Mouse (Mus musculus) midbrain, embryonic 16.5 days (tissue): ENCODE data around the gene Atxn7l1. TPM values are rescaled to one million over a fixed set of nuclear protein-coding genes. Genes with fewer than 3 reads are reported as not detected.

ENCODE experiments used
- ATAC-seq: fragments of 200-750 bp; cut with Nextera tagmentation; 2 replicates; pipeline ENCODE4 v1.8.0; 2017; ENCODE audit warnings: moderate TSS enrichment
- H3K27ac ChIP-seq: fragments of 300-500 bp; sonication (generic); 2 replicates; pipeline ENCODE4 v1.5.1; 2014; ENCODE audit warnings: mild to moderate bottlenecking, low read length, mixed read lengths
- H3K27me3 ChIP-seq: fragments of 300-500 bp; sonication (generic); 2 replicates; pipeline ENCODE4 v1.6.1; 2014; ENCODE audit warnings: low read depth, low read length, mixed read lengths; ENCODE audit not compliant: control insufficient read depth, insufficient read depth
- H3K36me3 ChIP-seq: fragments of 300-500 bp; sonication (generic); 2 replicates; pipeline ENCODE4 v1.6.1; 2014; ENCODE audit warnings: mild to moderate bottlenecking, low read length, moderate library complexity, mixed read lengths; ENCODE audit not compliant: control insufficient read depth, insufficient read depth
- H3K4me1 ChIP-seq: fragments of 300-500 bp; sonication (generic); 2 replicates; pipeline ENCODE4 v1.6.1; 2014; ENCODE audit warnings: mild to moderate bottlenecking, low read length, mixed read lengths; ENCODE audit not compliant: control insufficient read depth, insufficient read depth
- H3K4me2 ChIP-seq: fragments of 300-500 bp; sonication (generic); 2 replicates; pipeline ENCODE4 v1.6.1; 2014; ENCODE audit warnings: mild to moderate bottlenecking, low read length, mixed read lengths
- H3K4me3 ChIP-seq: fragments of 300-500 bp; sonication (generic); 2 replicates; pipeline ENCODE4 v1.5.1; 2014; ENCODE audit warnings: low read depth, mild to moderate bottlenecking, low read length, moderate library complexity, mixed read lengths
- H3K9ac ChIP-seq: fragments of 300-500 bp; sonication (generic); 2 replicates; pipeline ENCODE4 v1.6.1; 2014; ENCODE audit warnings: low read depth, low read length, mixed read lengths
- H3K9me3 ChIP-seq: fragments of 300-500 bp; sonication (generic); replicated peaks from 2 replicates; pipeline ENCODE4 v1.6.1; 2014; ENCODE audit warnings: mild to moderate bottlenecking, low read length, mixed read lengths; ENCODE audit not compliant: control insufficient read depth, poor library complexity, severe bottlenecking
- WGBS: fragments of 180-500 bp; shearing (Covaris S2); extraction: QIAGEN DNeasy Blood & Tissue Kit; methylation state at CpG from one replicate; pipeline ENCODE4 v1.1.7; 2014; 5-methylcytosine and 5-hydroxymethylcytosine counted together
- polyA plus RNA-seq: library from polyadenylated mRNA; unstranded; fragments of >200 nt; fragmentation: Nextera tagmentation; extraction: Ambion mirVana; gene quantifications from 2 replicates; pipeline ENCODE4 v1.2.1, GENCODE M21; 2015

Gene Atxn7l1
- polyA plus RNA-seq, 1 experiment from 2014 or later = 25.0 TPM

DNA sequence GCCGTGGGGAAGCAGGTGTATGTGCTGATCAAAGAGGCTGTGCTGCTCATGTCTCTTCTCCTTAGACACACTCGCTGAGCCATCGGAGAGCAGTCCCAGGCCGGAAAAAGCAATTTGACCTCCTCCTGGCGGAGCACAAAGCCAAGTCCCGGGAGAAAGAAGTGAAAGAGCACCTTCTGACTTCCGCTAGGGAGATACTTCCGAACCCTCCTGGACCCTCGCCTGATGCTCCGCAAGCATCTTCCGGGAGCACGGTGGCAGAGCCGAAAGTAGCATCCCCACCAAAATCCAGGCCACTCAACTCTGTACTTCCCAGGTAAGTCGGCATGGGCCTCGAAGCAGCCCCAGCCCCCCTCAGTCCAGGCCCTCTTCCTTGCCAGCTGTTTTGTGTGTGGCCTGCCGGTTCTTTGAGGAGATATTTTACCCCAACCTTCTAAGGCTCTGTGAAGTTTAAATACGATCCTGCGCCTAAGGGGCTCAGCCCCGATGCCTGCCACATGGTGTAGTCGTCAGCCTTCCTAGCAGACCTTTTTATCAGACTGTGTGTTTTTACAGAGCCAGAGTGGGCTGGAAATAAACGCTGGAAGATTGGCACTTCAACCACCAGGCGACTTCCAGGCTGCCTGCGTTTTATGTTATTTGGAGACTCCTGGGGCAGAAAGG is 198.4 kb downstream of the Atxn7l1 start:
- no peaks in the 10 kb centered on the region for H3K36me3 ChIP-seq
- H3K9ac ChIP-seq = peak overlapping the region; percentile 47
- no peaks in the 10 kb centered on the region for H3K27me3 ChIP-seq
- ATAC-seq = peak; percentile 30; the same call in 1 of the 2 replicates
- no peak overlapping the region for H3K4me3 ChIP-seq
- H3K9me3 ChIP-seq = 0 out of 2 replicates have a peak, but pooled peaks cover 3% of the 10 kb centered on the region
- H3K4me1 ChIP-seq = peaks cover 34% of the 10 kb centered on the region
- H3K27ac ChIP-seq = no peak overlapping the region
- WGBS = 28% methylated on average over 23 of the region's 23 CpGs
- H3K4me2 ChIP-seq = peak overlapping the region; percentile 52

- H3K27ac ChIP-seq = no peak overlapping the region
- H3K4me1 ChIP-seq = no peaks in the 10 kb centered on the region
- 82% methylated on average over 4 of the region's 4 CpGs for WGBS
- no peak overlapping the region for H3K9ac ChIP-seq
- H3K36me3 ChIP-seq = 0 out of 2 replicates have a peak, but pooled peaks cover 2% of the 10 kb centered on the region
- H3K27me3 ChIP-seq = no peaks in the 10 kb centered on the region
- no peak overlapping the region for H3K4me2 ChIP-seq
- H3K4me3 ChIP-seq = no peak overlapping the region
- 0 out of 2 replicates have a peak, but pooled peaks cover 3% of the 10 kb centered on the region for H3K9me3 ChIP-seq
- ATAC-seq = no peak
Measured at GRCm38 (mm10) chr12:33352671-33353070, 205.2 kb downstream of the Atxn7l1 start.

- no peak for ATAC-seq
- no peak overlapping the region for H3K4me2 ChIP-seq
- H3K4me3 ChIP-seq = no peak overlapping the region
- no peak overlapping the region for H3K27ac ChIP-seq
- WGBS = 93% methylated on average over 10 of the region's 10 CpGs
- H3K9ac ChIP-seq = no peak overlapping the region
- no peaks in the 10 kb centered on the region for H3K9me3 ChIP-seq
- H3K27me3 ChIP-seq = no peaks in the 10 kb centered on the region
- no peaks in the 10 kb centered on the region; the same call in 1 of the 2 replicates for H3K4me1 ChIP-seq
- H3K36me3 ChIP-seq = peaks cover 3% of the 10 kb centered on the region; the same call in 1 of the 2 replicates
Measured at GRCm38 (mm10) chr12:33358345-33358744, 210.9 kb downstream of the Atxn7l1 start.

- Histone ChIP-seq H3K4me2 (no peak overlapping the region), H3K9ac (no peak overlapping the region), H3K9me3 (no peaks in the 10 kb centered on the region), H3K27me3 (no peaks in the 10 kb centered on the region), H3K4me1 (no peaks in the 10 kb centered on the region; the same call in 1 of the 2 replicates), H3K27ac (no peak overlapping the region), H3K36me3 (peaks cover 3% of the 10 kb centered on the region; the same call in 1 of the 2 replicates), H3K4me3 (no peak overlapping the region)
- WGBS = 92% methylated on average over 7 of the region's 7 CpGs
- no peak for ATAC-seq
Measured at GRCm38 (mm10) chr12:33359209-33359608, 211.7 kb downstream of the Atxn7l1 start.

GRCm38 (mm10) chr12:33359878-33360482 is 212.5 kb downstream of the Atxn7l1 start:
- Histone ChIP-seq H3K4me3 (no peak overlapping the region), H3K9me3 (no peaks in the 10 kb centered on the region), H3K36me3 (peaks cover 3% of the 10 kb centered on the region; the same call in 1 of the 2 replicates), H3K4me2 (no peak overlapping the region), H3K27ac (no peak overlapping the region), H3K27me3 (no peaks in the 10 kb centered on the region), H3K9ac (no peak overlapping the region), H3K4me1 (no peaks in the 10 kb centered on the region; the same call in 1 of the 2 replicates)
- WGBS = 84% methylated on average over 5 of the region's 5 CpGs
- ATAC-seq = no peak

DNA sequence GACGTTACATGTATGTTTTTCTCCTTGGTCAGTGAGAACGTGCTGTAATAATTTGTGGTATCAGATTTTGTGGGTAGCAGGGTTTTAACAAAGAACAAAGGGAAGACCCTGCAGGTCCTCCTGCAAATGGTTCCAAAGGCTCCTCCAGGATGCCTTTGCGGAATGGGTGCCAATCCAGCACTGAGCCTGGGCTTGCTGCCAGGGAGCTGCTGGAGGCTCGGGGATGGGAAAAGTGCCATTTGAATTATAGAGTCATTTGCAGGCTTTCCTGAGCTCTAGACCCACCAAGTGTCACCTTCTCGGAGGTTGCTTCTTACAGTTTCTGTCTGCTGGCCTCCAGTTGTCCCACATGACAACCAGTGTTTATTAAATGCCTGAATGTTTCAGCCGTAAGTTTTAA is 213.2 kb downstream of the Atxn7l1 start:
- H3K27ac ChIP-seq = no peak overlapping the region
- no peak overlapping the region for H3K9ac ChIP-seq
- H3K36me3 ChIP-seq = peaks cover 3% of the 10 kb centered on the region; the same call in 1 of the 2 replicates
- no peak overlapping the region for H3K4me3 ChIP-seq
- no peaks in the 10 kb centered on the region; the same call in 1 of the 2 replicates for H3K4me1 ChIP-seq
- no peaks in the 10 kb centered on the region for H3K9me3 ChIP-seq
- peak; percentile 57; the same call in 1 of the 2 replicates for ATAC-seq
- no peak overlapping the region for H3K4me2 ChIP-seq
- H3K27me3 ChIP-seq = no peaks in the 10 kb centered on the region
- WGBS = 53% methylated on average over 6 of the region's 6 CpGs

GRCm38 (mm10) chr12:33364511-33364910 is 217.0 kb downstream of the Atxn7l1 start:
- H3K4me1 ChIP-seq = no peaks in the 10 kb centered on the region; the same call in 1 of the 2 replicates
- no peaks in the 10 kb centered on the region for H3K9me3 ChIP-seq
- H3K27ac ChIP-seq = no peak overlapping the region
- H3K27me3 ChIP-seq = no peaks in the 10 kb centered on the region
- no peak for ATAC-seq
- H3K36me3 ChIP-seq = peaks cover 8% of the 10 kb centered on the region
- no peak overlapping the region for H3K9ac ChIP-seq
- 92% methylated on average over 8 of the region's 8 CpGs for WGBS
- no peak overlapping the region for H3K4me3 ChIP-seq
- H3K4me2 ChIP-seq = no peak overlapping the region

DNA sequence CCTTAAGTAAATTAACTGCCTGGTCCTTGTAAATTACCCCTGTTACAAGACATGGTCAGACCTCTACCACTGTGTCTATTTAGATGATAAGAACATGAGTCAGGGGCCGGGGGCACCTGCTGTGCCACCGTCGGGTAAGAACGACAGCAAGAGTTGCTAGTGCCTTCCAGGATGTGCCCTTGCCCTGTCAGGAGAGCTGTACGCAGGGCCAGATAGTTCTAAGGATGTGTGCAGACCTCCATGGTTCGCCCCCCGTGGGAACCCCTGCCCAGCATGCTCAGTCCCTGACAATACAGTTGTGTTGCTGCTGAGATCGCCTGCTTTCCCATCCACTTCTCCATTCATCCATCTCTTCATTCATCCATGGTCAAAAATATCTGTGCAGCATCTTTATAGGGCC is 217.6 kb downstream of the Atxn7l1 start:
- no peaks in the 10 kb centered on the region; the same call in 1 of the 2 replicates for H3K4me1 ChIP-seq
- no peak overlapping the region for H3K4me3 ChIP-seq
- H3K9me3 ChIP-seq = no peaks in the 10 kb centered on the region
- no peak overlapping the region for H3K4me2 ChIP-seq
- no peak for ATAC-seq
- peaks cover 8% of the 10 kb centered on the region for H3K36me3 ChIP-seq
- no peaks in the 10 kb centered on the region for H3K27me3 ChIP-seq
- no peak overlapping the region for H3K27ac ChIP-seq
- H3K9ac ChIP-seq = no peak overlapping the region
- 79% methylated on average over 8 of the region's 8 CpGs for WGBS

- 90% methylated on average over 3 of the region's 3 CpGs for WGBS
- H3K27me3 ChIP-seq = no peaks in the 10 kb centered on the region
- ATAC-seq = no peak
- H3K27ac ChIP-seq = no peak overlapping the region
- peaks cover 8% of the 10 kb centered on the region for H3K36me3 ChIP-seq
- H3K9me3 ChIP-seq = no peaks in the 10 kb centered on the region
- no peak overlapping the region for H3K4me2 ChIP-seq
- H3K4me3 ChIP-seq = no peak overlapping the region
- no peak overlapping the region for H3K9ac ChIP-seq
- no peaks in the 10 kb centered on the region for H3K4me1 ChIP-seq
Measured at GRCm38 (mm10) chr12:33369555-33369954, 222.1 kb downstream of the Atxn7l1 start.
